Mouse (Mus musculus): ENCODE measurements around the gene Cldnd1.

The Cldnd1 gene

GRCm38 (mm10) chr16:58708601-58709475, 18.9 kb upstream of the Cldnd1 start:
- no peak for DNase-seq

GRCm38 (mm10) chr16:58709536-58709935, 18.2 kb upstream of the Cldnd1 start:
- no peak for DNase-seq

- DNase-seq = no peak
Observed at GRCm38 (mm10) chr16:58712221-58712620, 15.5 kb upstream of the Cldnd1 start.

GRCm38 (mm10) chr16:58713128-58713527, 14.6 kb upstream of the Cldnd1 start:
- DNase-seq = no peak

- no peak for DNase-seq
Observed at GRCm38 (mm10) chr16:58715018-58715417, 12.7 kb upstream of the Cldnd1 start.

GRCm38 (mm10) chr16:58718666-58719120, 9.0 kb upstream of the Cldnd1 start, which contains the start of gene Gpr15:
Gene Gpr15, minus strand, starts transcription at chr16:58719070.
- DNase-seq = no peak

GRCm38 (mm10) chr16:58722292-58722691, 5.4 kb upstream of the Cldnd1 start:
- DNase-seq = no peak

- no peak for DNase-seq
Observed at GRCm38 (mm10) chr16:58726680-58727476, 832 bp upstream of the Cldnd1 start.

- no peak for DNase-seq
Observed at GRCm38 (mm10) chr16:58728176-58728671, 514 bp downstream of the Cldnd1 start.

- no peak for DNase-seq
Observed at GRCm38 (mm10) chr16:58738205-58738604, 10.5 kb downstream of the Cldnd1 start.

- DNase-seq = no peak
Observed at GRCm38 (mm10) chr16:58738800-58739199, 11.1 kb downstream of the Cldnd1 start.

- no peak for DNase-seq
Observed at GRCm38 (mm10) chr16:58740751-58741150, 13.0 kb downstream of the Cldnd1 start.

GRCm38 (mm10) chr16:58746715-58747114, 19.0 kb downstream of the Cldnd1 start:
- no peak for DNase-seq

- no peak for DNase-seq
Observed at GRCm38 (mm10) chr16:58751314-58751713, 23.6 kb downstream of the Cldnd1 start.

- no peak for DNase-seq
Observed at GRCm38 (mm10) chr16:58756191-58756590, 28.5 kb downstream of the Cldnd1 start.

- no peak for DNase-seq
Observed at GRCm38 (mm10) chr16:58763076-58763475, 35.4 kb downstream of the Cldnd1 start, which contains the start of gene Olfr172. Gene Olfr172, minus strand, starts transcription at chr16:58763176.

Measured in thymus, postnatal 14 days (tissue).